Mouse (Mus musculus): ENCODE measurements around the gene Cox7c. TPM values are rescaled to one million over a fixed set of nuclear protein-coding genes. Genes with fewer than 3 reads are reported as not detected.

The Cox7c gene
- 400 and 625 TPM in 2 replicates for polyA plus RNA-seq (2012; rRNA removed; ENCODE audit: low replicate concordance)

GRCm38 (mm10) chr13:86046254-86046951 lies at the start of gene Cox7c:
Gene Cox7c (minus strand): TSS chr13:86046904.

